Mouse (Mus musculus): ENCODE measurements around the gene Tgoln1. TPM values are rescaled to one million over a fixed set of nuclear protein-coding genes. Genes with fewer than 3 reads are reported as not detected.

The Tgoln1 gene
- polyA plus RNA-seq, 1 experiment from 2014 or later, result 90.8 TPM

GRCm38 (mm10) chr6:72565506-72565905 lies 51.3 kb downstream of the Tgoln1 start:
- Histone ChIP-seq H3K79me2 (ENCODE audit: inconsistent target) (no peaks in the 10 kb centered on the region), H3K4me3 (ENCODE audit: inconsistent target) (no peak overlapping the region), H3K27ac (no peak overlapping the region), H3K36me3 (ENCODE audit: inconsistent target) (peaks cover 34% of the 10 kb centered on the region)
- WGBS (ENCODE audit: missing documents), result 99% methylated on average over 7 of the region's 7 CpGs

GRCm38 (mm10) chr6:72562894-72563293 lies 53.9 kb downstream of the Tgoln1 start:
- peaks cover 11% of the 10 kb centered on the region for H3K79me2 ChIP-seq (ENCODE audit: inconsistent target)
- 98% methylated on average over 5 of the region's 5 CpGs for WGBS (ENCODE audit: missing documents)
- H3K27ac ChIP-seq, result no peak overlapping the region
- peaks cover 52% of the 10 kb centered on the region for H3K36me3 ChIP-seq (ENCODE audit: inconsistent target)
- H3K4me3 ChIP-seq (ENCODE audit: inconsistent target), result no peak overlapping the region

- H3K4me3 ChIP-seq (ENCODE audit: inconsistent target), result no peak overlapping the region
- peaks cover 15% of the 10 kb centered on the region for H3K79me2 ChIP-seq (ENCODE audit: inconsistent target)
- H3K27ac ChIP-seq, result no peak overlapping the region
- WGBS (ENCODE audit: missing documents), result 91% methylated on average over 6 of the region's 6 CpGs
- peaks cover 52% of the 10 kb centered on the region for H3K36me3 ChIP-seq (ENCODE audit: inconsistent target)
These were observed 54.3 kb downstream of the Tgoln1 start for GRCm38 (mm10) chr6:72562486-72562885.

GRCm38 (mm10) chr6:72560801-72561200 lies 56.0 kb downstream of the Tgoln1 start:
- Histone ChIP-seq H3K36me3 (ENCODE audit: inconsistent target) (peaks cover 62% of the 10 kb centered on the region), H3K4me3 (ENCODE audit: inconsistent target) (no peak overlapping the region), H3K27ac (no peak overlapping the region), H3K79me2 (ENCODE audit: inconsistent target) (peaks cover 32% of the 10 kb centered on the region)
- WGBS (ENCODE audit: missing documents), result 97% methylated on average over 8 of the region's 8 CpGs

Other genes with a start within 250 kb of the Tgoln1 start
- gene Vamp5, start 236.5 kb downstream of the Tgoln1 start, polyA plus RNA-seq (2018), result 4.9 to 8.1 TPM (median 6.9 TPM) in 3 replicates
- 344 to 401 TPM (median 347 TPM) in 3 replicates for gene Vamp8, start 226.3 kb downstream of the Tgoln1 start, polyA plus RNA-seq (2018)
- gene Ggcx, start 202.7 kb downstream of the Tgoln1 start, polyA plus RNA-seq (2018), result 7.0 to 9.8 TPM (median 7.8 TPM) in 3 replicates
- 97.5 to 182 TPM (median 98.5 TPM) in 3 replicates for gene Mat2a, start 177.4 kb downstream of the Tgoln1 start, polyA plus RNA-seq (2018)
- gene Sh2d6, start 95.3 kb downstream of the Tgoln1 start, polyA plus RNA-seq (2018), result 0.20 to 0.46 TPM (median 0.26 TPM) in 3 replicates
- 672 to 1,184 TPM (median 744 TPM) in 3 replicates for gene Capg, start 72.6 kb downstream of the Tgoln1 start, polyA plus RNA-seq (2018)
- 5.0 to 8.4 TPM (median 7.3 TPM) in 3 replicates for gene Elmod3, start 18.6 kb downstream of the Tgoln1 start, polyA plus RNA-seq (2018)
- 6.6 to 12.3 TPM (median 8.4 TPM) in 3 replicates for gene Retsat, start 18.5 kb downstream of the Tgoln1 start, polyA plus RNA-seq (2018)
- gene Tcf7l1, start 172.3 kb upstream of the Tgoln1 start, polyA plus RNA-seq (2018), result not detected in 3 replicates